Mouse (Mus musculus): ENCODE measurements around the gene Otulin. TPM values are rescaled to one million over a fixed set of nuclear protein-coding genes. Genes with fewer than 3 reads are reported as not detected.

Otulin gene
- polyA plus RNA-seq, 1 experiment: not detected

DNA sequence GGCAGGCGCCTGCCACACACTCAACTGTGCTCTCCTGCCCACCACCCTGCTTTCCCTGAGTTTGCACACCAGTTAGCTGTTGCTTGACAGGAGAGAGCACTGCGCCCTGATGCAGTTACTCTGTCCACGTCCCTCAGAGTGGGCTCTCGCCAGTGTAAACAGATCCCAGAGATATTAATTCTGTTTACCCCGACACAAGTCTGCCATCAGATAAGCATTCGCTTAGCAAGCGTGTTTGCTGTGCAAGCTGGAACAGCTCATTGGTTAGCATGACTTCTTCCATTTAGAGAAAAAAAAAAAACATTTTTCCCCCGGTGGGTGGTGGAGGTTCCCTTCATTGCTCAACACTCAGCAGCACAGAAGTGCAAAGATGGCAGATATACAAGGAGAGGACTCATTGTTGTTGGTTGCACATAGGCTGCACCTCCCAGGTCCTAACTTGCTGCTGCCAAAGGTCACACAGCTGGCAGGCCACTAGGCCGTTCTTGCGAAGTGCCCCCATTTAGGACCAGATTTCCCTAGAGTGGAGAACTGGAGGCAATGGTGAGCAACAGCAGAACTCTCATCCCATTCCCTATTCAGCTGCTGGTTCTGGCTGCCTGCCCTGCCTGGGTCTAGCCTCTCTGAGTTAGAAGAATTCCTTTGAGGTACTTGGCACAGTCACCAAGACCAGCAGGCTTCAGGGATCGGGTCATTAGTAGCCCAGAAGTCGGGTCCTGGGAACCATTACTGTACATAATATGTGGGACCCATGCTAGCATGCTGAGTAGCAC lies 105.1 kb downstream of the Otulin start:
- WGBS: 64% methylated on average over 12 of the region's 12 CpGs
- Histone ChIP-seq H3K27ac (ENCODE audit: insufficient read depth, low read depth, low read length) (no peak overlapping the region), H3K4me1 (ENCODE audit: control insufficient read depth, insufficient read depth, low read length) (peaks cover 18% of the 10 kb centered on the region), H3K4me3 (ENCODE audit: insufficient read depth, low read depth, low read length) (no peak overlapping the region)
- TF ChIP-seq CTCF (IDR thresholded peaks at IDR 0.05; ENCODE audit: insufficient read depth, low read depth, low read length): no peak
- TF ChIP-seq POLR2A (IDR thresholded peaks at IDR 0.05; ENCODE audit: insufficient read depth, low read depth, low read length): no peak

DNA sequence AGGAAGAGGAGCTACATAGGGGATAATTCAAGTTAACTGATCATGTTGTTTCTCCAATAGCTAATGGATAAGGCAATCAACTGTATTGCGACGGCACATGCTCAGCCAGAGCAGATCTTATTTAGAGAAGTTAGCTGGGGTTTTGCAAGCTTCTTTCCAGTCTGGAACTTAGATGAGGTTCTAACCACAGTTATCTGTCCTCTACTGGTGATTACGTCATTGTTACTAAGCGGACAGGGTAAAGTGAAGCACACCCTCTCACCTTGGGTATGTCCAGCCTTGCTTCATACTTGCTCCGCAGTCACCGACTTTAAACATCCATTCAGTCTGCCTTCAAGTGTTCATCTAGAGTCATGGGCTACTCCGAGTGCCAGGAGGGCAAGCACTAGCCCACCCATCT lies 110.6 kb downstream of the Otulin start:
- peaks cover 21% of the 10 kb centered on the region for H3K4me1 ChIP-seq (ENCODE audit: control insufficient read depth, insufficient read depth, low read length)
- H3K4me3 ChIP-seq (ENCODE audit: insufficient read depth, low read depth, low read length): no peak overlapping the region
- 95% methylated on average over 7 of the region's 7 CpGs for WGBS
- no peak for TF ChIP-seq CTCF (IDR thresholded peaks at IDR 0.05; ENCODE audit: insufficient read depth, low read depth, low read length)
- TF ChIP-seq POLR2A (IDR thresholded peaks at IDR 0.05; ENCODE audit: insufficient read depth, low read depth, low read length): no peak
- no peak overlapping the region for H3K27ac ChIP-seq (ENCODE audit: insufficient read depth, low read depth, low read length)

DNA sequence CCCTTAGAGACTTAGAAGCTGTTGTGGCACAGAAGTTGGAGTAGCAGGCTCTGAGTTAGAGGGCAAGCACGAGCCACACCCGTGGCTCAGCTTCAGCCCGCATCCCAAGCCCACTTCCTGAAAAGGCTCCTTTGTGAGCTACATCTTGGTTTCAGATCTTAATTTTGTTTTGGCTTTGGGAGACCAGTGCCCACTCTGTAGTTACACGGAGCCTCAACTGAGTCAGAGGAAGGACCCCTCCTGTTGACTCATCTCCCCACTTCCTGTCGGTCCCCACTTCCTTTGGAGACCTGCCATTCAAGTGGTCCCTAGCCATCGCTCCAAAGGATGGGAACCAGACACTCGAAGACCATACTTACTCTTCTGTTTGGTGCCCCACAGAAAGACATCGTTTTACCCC lies 112.5 kb downstream of the Otulin start:
- H3K4me3 ChIP-seq (ENCODE audit: insufficient read depth, low read depth, low read length): no peak overlapping the region
- WGBS: 84% methylated on average over 8 of the region's 8 CpGs
- no peak for TF ChIP-seq POLR2A (IDR thresholded peaks at IDR 0.05; ENCODE audit: insufficient read depth, low read depth, low read length)
- no peak for TF ChIP-seq CTCF (IDR thresholded peaks at IDR 0.05; ENCODE audit: insufficient read depth, low read depth, low read length)
- peaks cover 23% of the 10 kb centered on the region for H3K4me1 ChIP-seq (ENCODE audit: control insufficient read depth, insufficient read depth, low read length)
- H3K27ac ChIP-seq (ENCODE audit: insufficient read depth, low read depth, low read length): no peak overlapping the region

DNA sequence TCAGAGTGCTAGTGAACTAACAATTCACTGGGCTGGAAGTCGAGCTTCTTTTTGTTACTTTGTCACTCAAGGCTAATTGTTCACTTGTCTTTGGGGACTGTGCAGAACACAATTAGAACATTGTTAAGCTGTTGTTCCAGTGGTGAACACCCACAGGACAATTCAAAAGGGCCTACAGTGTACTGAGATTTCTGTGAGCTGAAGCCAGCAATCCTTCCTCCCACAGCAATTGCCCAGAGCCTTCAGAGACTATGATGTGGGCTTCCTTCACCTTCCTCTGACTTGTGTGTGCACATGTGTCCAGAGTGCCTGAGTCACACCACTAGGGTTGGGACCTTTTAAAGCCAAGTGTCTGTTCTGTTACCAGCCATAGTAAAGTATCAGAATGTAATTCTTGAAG lies 113.6 kb downstream of the Otulin start:
- WGBS: 18% methylated on average over 1 of the region's 1 CpGs
- H3K4me3 ChIP-seq (ENCODE audit: insufficient read depth, low read depth, low read length): no peak overlapping the region
- no peak overlapping the region for H3K27ac ChIP-seq (ENCODE audit: insufficient read depth, low read depth, low read length)
- peaks cover 23% of the 10 kb centered on the region for H3K4me1 ChIP-seq (ENCODE audit: control insufficient read depth, insufficient read depth, low read length)
- no peak for TF ChIP-seq CTCF (IDR thresholded peaks at IDR 0.05; ENCODE audit: insufficient read depth, low read depth, low read length)
- no peak for TF ChIP-seq POLR2A (IDR thresholded peaks at IDR 0.05; ENCODE audit: insufficient read depth, low read depth, low read length)

DNA sequence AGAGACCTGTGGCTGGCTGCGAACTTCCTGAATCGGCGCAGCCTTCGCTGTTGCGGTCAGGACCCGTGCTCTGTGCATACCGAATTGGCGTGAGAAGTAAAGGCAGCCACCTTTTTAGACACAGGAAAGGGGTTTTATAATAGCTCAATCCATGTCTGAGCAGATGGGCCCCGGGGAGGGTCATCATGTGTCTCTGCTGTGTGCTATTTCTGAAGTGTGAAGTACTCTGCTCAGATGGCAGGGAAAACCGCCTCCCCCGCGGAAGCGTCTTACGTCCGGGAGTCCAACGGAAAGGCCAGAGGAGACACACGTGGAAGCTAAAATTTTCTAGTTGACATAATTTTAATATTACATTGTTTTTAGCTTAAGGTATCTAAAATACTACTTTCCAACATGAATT lies 121.5 kb downstream of the Otulin start:
- no peak overlapping the region for H3K27ac ChIP-seq (ENCODE audit: insufficient read depth, low read depth, low read length)
- TF ChIP-seq CTCF (IDR thresholded peaks at IDR 0.05; ENCODE audit: insufficient read depth, low read depth, low read length): no peak
- no peak for TF ChIP-seq POLR2A (IDR thresholded peaks at IDR 0.05; ENCODE audit: insufficient read depth, low read depth, low read length)
- 93% methylated on average over 17 of the region's 17 CpGs for WGBS

DNA sequence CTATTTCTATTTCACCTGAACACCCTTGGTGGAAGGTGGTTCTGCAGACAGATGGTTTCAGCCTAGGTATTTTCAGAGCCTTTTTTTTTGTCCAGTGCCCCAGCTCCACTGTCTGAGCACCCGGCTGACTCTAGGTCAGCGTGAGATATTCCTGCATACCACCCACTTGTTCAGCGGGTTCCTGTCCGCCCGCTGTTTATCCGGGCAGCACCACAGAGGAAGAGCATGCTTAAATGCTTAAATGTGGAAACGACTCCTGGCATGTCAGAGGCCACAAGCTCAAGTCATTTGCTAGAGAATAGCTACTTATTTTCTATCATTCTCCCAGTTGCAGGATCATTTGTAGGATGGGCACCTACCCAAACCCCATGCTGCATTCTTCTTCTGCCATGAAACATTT lies 122.3 kb downstream of the Otulin start:
- WGBS: 38% methylated on average over 7 of the region's 7 CpGs
- Histone ChIP-seq H3K27ac (ENCODE audit: insufficient read depth, low read depth, low read length) (no peak overlapping the region), H3K4me1 (ENCODE audit: control insufficient read depth, insufficient read depth, low read length) (peaks cover 26% of the 10 kb centered on the region), H3K4me3 (ENCODE audit: insufficient read depth, low read depth, low read length) (no peak overlapping the region)
- TF ChIP-seq POLR2A (IDR thresholded peaks at IDR 0.05; ENCODE audit: insufficient read depth, low read depth, low read length) (no peak), CTCF (IDR thresholded peaks at IDR 0.05; ENCODE audit: insufficient read depth, low read depth, low read length) (no peak)

More for the DNA sequence above, 121.5 kb downstream of the Otulin start:
- Histone ChIP-seq H3K4me3 (ENCODE audit: insufficient read depth, low read depth, low read length) (no peak overlapping the region), H3K4me1 (ENCODE audit: control insufficient read depth, insufficient read depth, low read length) (peaks cover 23% of the 10 kb centered on the region)

DNA sequence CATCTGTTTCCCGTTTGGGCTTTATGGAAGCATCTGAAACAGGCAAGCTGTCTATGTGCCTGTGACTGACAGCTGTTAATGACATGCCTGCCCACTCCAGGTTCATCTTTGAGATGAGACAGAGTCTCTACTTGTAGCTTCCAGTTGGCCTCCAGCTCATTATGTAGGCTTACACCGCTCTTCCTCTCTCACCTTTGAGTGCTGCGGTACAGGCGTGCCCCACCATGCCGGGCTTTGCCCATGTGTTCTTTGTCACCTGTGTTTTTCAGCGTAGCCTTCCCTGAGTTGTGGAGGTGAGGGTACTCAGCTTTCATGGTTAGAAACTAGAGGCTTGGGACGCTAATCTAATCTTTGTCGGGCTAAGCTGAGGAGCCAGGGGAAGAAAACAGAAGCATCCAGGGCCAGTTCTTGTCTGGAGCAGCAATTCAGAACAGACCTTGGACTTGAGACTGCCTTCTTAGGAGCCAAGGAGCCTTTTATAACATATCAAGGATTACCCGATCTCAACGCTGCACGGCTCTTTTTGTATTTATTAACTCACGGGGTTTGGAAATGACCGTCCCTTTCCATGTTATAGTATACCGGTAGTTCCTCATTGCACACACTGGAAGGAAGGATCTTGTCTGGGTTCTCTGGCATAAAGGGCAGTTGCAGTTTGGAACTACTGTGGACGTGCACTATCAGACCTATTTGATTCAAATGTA lies 123.4 kb downstream of the Otulin start:
- no peak overlapping the region for H3K4me3 ChIP-seq (ENCODE audit: insufficient read depth, low read depth, low read length)
- no peak for TF ChIP-seq POLR2A (IDR thresholded peaks at IDR 0.05; ENCODE audit: insufficient read depth, low read depth, low read length)
- no peak for TF ChIP-seq CTCF (IDR thresholded peaks at IDR 0.05; ENCODE audit: insufficient read depth, low read depth, low read length)
- peaks cover 28% of the 10 kb centered on the region for H3K4me1 ChIP-seq (ENCODE audit: control insufficient read depth, insufficient read depth, low read length)
- WGBS: 92% methylated on average over 15 of the region's 15 CpGs
- no peak overlapping the region for H3K27ac ChIP-seq (ENCODE audit: insufficient read depth, low read depth, low read length)

DNA sequence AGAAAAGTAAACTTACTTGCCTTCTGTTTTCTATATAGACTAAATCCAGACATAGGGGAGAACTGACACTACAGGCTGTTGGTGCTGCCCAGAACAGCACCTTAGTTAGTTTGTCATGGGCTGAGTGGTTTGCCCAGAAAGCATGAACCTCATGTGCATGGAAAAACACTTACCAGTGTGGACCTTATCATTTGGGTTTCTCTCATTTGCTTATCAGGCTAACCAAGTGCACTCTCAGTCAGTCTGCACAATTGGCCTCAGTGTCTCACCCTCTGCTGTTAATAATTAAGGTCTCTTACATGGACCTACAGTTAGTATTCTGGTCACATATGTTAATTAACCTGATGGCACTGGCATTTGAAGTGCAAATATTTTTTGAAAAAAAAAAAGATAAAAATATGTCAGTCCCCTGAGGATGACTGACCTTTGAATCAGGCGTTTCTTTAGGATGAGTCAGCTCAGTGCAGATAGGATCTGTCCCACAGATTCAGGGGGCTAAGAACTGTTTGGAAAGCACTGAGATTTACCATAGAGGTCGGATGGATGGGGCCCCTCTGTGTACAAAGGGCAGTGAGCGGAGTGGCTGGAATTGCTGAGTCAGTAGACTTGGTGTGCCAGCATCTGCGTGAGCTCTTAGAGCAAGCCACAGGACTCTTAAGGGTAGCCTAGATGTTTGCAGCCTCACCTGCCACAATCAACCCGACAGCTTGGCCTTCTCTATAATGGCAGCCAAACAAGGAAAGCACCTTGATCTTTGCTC lies 124.2 kb downstream of the Otulin start:
- Histone ChIP-seq H3K4me3 (ENCODE audit: insufficient read depth, low read depth, low read length) (no peak overlapping the region), H3K4me1 (ENCODE audit: control insufficient read depth, insufficient read depth, low read length) (peaks cover 26% of the 10 kb centered on the region), H3K27ac (ENCODE audit: insufficient read depth, low read depth, low read length) (no peak overlapping the region)
- 67% methylated on average over 5 of the region's 5 CpGs for WGBS
- TF ChIP-seq POLR2A (IDR thresholded peaks at IDR 0.05; ENCODE audit: insufficient read depth, low read depth, low read length) (no peak), CTCF (IDR thresholded peaks at IDR 0.05; ENCODE audit: insufficient read depth, low read depth, low read length) (no peak)
